Mouse (Mus musculus): ENCODE results near the gene Snd1. TPM values are rescaled to one million over a fixed set of nuclear protein-coding genes. Genes with fewer than 3 reads are reported as not detected.
A peak's percentile ranks its signal among the peaks of the same experiment; 100 is the strongest.

Gene Snd1
- total RNA-seq, 2 experiments from 2014 or later = 76.7 to 77.9 TPM

DNA sequence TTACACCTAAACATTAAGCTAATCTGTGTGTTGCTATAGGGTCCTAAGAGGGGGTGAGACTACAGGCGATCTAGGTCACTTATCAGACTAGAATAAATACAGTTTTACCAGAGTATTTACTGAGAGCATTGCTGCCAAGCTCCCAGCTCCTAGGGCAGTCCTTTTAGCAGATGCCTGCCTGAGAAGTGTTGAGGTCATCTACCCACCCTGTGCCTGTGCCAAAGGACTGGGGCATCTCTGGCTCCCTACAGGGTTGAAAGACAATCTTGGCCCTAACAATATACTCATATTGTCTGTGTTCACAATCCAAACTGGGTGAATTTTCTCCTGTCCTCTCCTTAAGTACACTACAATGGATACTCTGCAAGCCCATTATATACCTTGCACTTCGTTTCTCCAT is 340.0 kb downstream of the Snd1 start:
- intact Hi-C loops (cut with DNase I) = loop anchor here (5.0 kb wide), 1 partner anchor 198 kb away; no protein-coding TSS in a partner anchor
- H3K4me3 ChIP-seq = no peak overlapping the region
- no peak for DNase-seq (ENCODE audit: extremely low spot score in 1 of 2, low spot score in 2 of 2)
- no peak for TF ChIP-seq CTCF (IDR thresholded peaks at IDR 0.05)
- H3K27ac ChIP-seq = peak overlapping the region; percentile 75; the same call in 1 of the 2 replicates

GRCm38 (mm10) chr6:28817039-28817438 is 342.1 kb downstream of the Snd1 start:
- intact Hi-C loops (cut with DNase I) = loop anchor here (5.0 kb wide), 1 partner anchor 200 kb away; no protein-coding TSS in a partner anchor
- H3K27ac ChIP-seq = peak overlapping the region; percentile 75
- peak; percentile 47 to 78 for DNase-seq (ENCODE audit: extremely low spot score in 1 of 2, low spot score in 2 of 2)
- no peak overlapping the region for H3K4me3 ChIP-seq
- TF ChIP-seq CTCF (IDR thresholded peaks at IDR 0.05) = no peak

DNA sequence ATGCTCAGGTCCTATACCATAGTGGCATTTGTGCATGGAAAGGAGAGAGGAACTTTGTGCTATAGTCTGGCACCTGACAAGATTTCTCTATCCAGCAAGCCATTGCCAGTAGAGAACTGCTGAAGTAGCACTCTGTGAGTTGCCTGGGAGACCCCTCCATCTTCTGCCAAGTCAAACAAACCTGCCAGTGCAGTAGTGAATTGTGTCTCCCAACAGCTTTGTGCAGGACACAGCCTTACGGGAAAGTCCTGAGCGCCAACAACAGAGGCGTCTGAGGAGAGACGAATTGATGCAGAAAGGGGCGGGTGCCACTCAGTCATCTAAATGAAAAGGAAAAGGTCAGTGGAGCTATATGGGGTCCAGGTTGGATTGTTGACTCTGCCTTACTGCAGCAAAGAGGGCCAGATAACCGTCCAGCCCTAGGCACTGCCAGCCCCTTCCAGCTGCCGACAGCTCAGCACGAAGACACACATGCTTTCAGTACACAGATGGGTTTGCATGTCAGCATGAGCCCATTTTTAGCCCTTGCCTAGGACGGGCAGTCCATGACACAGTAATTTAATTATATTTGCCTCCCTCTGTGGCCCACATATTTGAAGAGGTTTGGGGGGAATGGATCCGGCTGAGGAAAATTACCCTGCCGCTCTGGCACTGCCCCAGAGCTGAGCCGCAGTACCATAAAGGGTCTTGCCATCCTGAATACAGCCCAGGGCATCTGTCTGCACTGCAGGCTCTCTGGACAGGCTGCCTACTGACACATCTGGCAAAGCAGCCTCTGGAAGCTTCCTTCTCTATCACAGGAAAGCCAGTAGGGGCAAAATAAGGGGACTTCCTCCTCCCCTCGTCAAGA is 344.8 kb downstream of the Snd1 start:
- no peak for TF ChIP-seq CTCF (IDR thresholded peaks at IDR 0.05)
- no peak for DNase-seq (ENCODE audit: extremely low spot score in 1 of 2, low spot score in 2 of 2)
- intact Hi-C loops (cut with DNase I) = loop anchor here (5.0 kb wide), 1 partner anchor 202 kb away; no protein-coding TSS in a partner anchor
- H3K27ac ChIP-seq = peak overlapping the region; percentile 42; the same call in 1 of the 2 replicates
- no peak overlapping the region for H3K4me3 ChIP-seq

GRCm38 (mm10) chr6:28822296-28822695 is 347.4 kb downstream of the Snd1 start:
- intact Hi-C loops (cut with DNase I) = no loop called here
- peak; percentile 49 for TF ChIP-seq CTCF (IDR thresholded peaks at IDR 0.05)
- no peak overlapping the region; the same call in 1 of the 2 replicates for H3K27ac ChIP-seq
- no peak for DNase-seq (ENCODE audit: extremely low spot score in 1 of 2, low spot score in 2 of 2)
- H3K4me3 ChIP-seq = no peak overlapping the region

GRCm38 (mm10) chr6:28823375-28823774 is 348.4 kb downstream of the Snd1 start:
- DNase-seq (ENCODE audit: extremely low spot score in 1 of 2, low spot score in 2 of 2) = no peak
- intact Hi-C loops (cut with DNase I) = no loop called here
- Histone ChIP-seq H3K27ac (no peak overlapping the region; the same call in 1 of the 2 replicates), H3K4me3 (no peak overlapping the region)
- TF ChIP-seq CTCF (IDR thresholded peaks at IDR 0.05) = no peak

DNA sequence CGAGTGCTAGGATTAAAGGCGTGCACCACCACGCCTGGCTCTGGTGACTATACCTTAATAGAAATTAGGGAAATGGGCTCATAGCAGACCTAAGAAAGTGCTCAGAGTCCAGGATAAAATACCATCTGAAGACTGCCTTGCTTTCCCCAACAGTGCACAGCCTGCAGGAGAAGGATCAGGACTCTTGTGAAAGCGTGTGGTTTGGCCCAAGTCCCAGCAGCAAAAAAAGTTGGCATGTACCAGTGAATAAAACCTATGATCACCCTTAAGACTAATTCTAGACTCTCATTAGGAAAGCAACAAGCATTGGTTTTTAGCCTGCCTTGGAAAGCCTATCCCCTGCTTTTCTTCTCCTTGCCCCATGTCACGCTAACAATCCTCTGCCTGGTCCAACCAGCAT is 348.9 kb downstream of the Snd1 start:
- no peak overlapping the region for H3K4me3 ChIP-seq
- intact Hi-C loops (cut with DNase I) = no loop called here
- no peak overlapping the region for H3K27ac ChIP-seq
- no peak for DNase-seq (ENCODE audit: extremely low spot score in 1 of 2, low spot score in 2 of 2)
- TF ChIP-seq CTCF (IDR thresholded peaks at IDR 0.05) = no peak

GRCm38 (mm10) chr6:28825894-28826293 is 351.0 kb downstream of the Snd1 start:
- no peak for TF ChIP-seq CTCF (IDR thresholded peaks at IDR 0.05)
- H3K4me3 ChIP-seq = no peak overlapping the region; the same call in 1 of the 2 replicates
- H3K27ac ChIP-seq = peak overlapping the region; percentile 77; the same call in 1 of the 2 replicates
- DNase-seq (ENCODE audit: extremely low spot score in 1 of 2, low spot score in 2 of 2) = no peak
- intact Hi-C loops (cut with DNase I) = no loop called here

DNA sequence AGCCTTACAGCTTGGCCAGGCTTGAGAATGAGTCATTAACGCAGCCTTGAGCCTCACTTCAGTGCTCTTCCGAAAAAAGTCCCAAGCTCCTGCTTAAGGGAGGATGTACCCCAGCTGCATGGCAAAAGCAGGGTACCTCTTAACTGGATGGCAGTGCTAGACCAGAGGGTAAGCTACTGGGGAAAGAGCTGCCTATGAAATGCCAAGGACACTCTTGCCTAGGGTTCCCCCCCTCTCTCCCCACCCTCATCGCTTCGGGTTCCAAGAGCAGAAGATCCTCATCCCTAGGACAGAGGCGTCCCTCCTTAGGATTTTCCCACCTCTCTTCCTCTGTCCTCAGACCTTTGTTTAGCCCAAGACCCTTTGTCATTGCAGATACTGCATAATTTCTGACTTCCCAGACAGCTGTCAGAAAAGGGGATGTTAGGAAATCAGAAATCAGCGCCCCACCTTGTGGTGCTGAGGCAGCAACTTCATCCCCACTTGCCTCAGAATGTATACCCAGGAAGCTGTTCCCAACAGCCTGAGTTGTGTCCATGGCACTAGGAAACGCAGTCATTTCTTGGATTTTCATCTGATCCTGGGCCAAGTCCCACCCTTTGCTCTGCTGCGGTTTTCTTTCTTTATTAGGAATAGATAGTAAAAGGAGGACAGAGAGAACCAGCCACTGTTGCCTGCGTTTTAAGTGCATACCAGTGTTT is 351.9 kb downstream of the Snd1 start:
- intact Hi-C loops (cut with DNase I) = no loop called here
- peak overlapping the region; percentile 95 for H3K4me3 ChIP-seq
- peak overlapping the region; percentile 77 for H3K27ac ChIP-seq
- no peak for DNase-seq (ENCODE audit: extremely low spot score in 1 of 2, low spot score in 2 of 2)
- TF ChIP-seq CTCF (IDR thresholded peaks at IDR 0.05) = peak; percentile 25

DNA sequence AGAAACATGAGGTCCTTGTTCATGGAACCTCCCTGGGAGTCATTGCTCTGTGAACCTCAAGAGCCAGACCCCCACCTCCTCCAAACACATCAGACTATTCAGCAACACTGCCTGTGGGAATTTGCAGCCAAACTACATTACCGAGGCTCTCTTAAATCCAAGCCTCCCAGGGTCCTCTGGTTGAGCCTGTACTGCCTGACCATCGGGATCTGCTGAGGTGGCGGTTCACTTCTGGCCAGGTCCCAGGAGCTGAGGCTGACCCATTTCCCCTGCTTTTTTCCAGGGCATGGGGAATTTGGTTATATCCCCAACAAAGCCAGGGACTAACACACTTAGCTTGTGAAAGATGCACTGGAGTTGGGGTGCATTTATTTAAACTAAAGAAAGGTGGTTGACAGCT is 352.6 kb downstream of the Snd1 start:
- no peak for TF ChIP-seq CTCF (IDR thresholded peaks at IDR 0.05)
- H3K4me3 ChIP-seq = peak overlapping the region; percentile 95
- intact Hi-C loops (cut with DNase I) = no loop called here
- peak overlapping the region; percentile 77 for H3K27ac ChIP-seq
- DNase-seq (ENCODE audit: extremely low spot score in 1 of 2, low spot score in 2 of 2) = no peak

- H3K27ac ChIP-seq = peak overlapping the region; percentile 77
- TF ChIP-seq CTCF (IDR thresholded peaks at IDR 0.05) = no peak; the same call in 1 of the 2 replicates
- peak; percentile 73 to 75 for DNase-seq (ENCODE audit: extremely low spot score in 1 of 2, low spot score in 2 of 2)
- intact Hi-C loops (cut with DNase I) = no loop called here
- peak overlapping the region; percentile 95 for H3K4me3 ChIP-seq
These were observed 353.7 kb downstream of the Snd1 start for GRCm38 (mm10) chr6:28828593-28828992.

- peak overlapping the region; percentile 95 for H3K4me3 ChIP-seq
- intact Hi-C loops (cut with DNase I) = loop anchor here (5.0 kb wide), 3 partner anchors 123 to 408 kb away; partner anchors contain the start of gene Arf5
- no peak for DNase-seq (ENCODE audit: extremely low spot score in 1 of 2, low spot score in 2 of 2)
These were observed 355.4 kb downstream of the Snd1 start for GRCm38 (mm10) chr6:28830306-28830705.

More at GRCm38 (mm10) chr6:28830306-28830705, 355.4 kb downstream of the Snd1 start:
- no peak for TF ChIP-seq CTCF (IDR thresholded peaks at IDR 0.05)
- peak overlapping the region; percentile 99 for H3K27ac ChIP-seq

Data from left cerebral cortex, adult 2 months (tissue).